Comparison of ENCODE assay signal across 30 mouse cellular contexts in the genomic region with DNA sequence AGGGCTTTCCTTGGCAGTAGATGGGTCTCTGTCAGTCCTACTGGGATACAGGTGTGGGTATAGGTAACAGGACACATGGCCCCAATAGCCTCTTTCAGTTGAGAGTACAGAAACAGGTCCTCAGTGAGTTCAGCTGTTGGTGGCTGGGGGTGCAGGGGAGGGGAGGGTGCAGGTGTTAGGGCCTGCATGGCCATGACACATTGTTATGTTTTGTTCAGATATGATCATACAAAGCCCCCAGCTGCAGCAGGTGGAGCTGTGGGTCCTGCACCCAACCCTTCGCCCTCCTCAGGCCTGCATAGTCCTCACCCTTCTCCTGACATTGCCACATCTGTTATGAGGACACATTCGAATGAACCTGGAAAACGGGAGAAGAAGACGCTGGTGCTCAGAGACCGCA. TPM values are rescaled to one million over a fixed set of nuclear protein-coding genes. Genes with fewer than 3 reads are reported as not detected.
"Had no signal": no experiment of that assay in that cellular context is flagged by ENCODE, and none has a peak within 500 bp of the region (broad histone marks: within the 10 kb centered on the region; RNA-seq: fewer than 3 reads in every experiment).

No protein-coding gene starts in this region.

- DNase-seq: forebrain, postnatal 0 days; gastrocnemius, postnatal 14 days; gastrocnemius, postnatal 36 days; heart, adult 11 months; heart, adult 2 months; kidney, adult 11 months; kidney, adult 2 months; kidney, postnatal 14 days; kidney, postnatal 36 days; layer of hippocampus, adult 9-11 months; layer of hippocampus, postnatal 36 days; left cerebral cortex, postnatal 4 days had no signal

- H3K27me3 ChIP-seq: forebrain, embryonic 15.5 days; heart, embryonic 13.5 days; heart, embryonic 15.5 days; hindbrain, embryonic 13.5 days; hindbrain, embryonic 15.5 days; limb, embryonic 12.5 days had no signal

- H3K4me1 ChIP-seq: forebrain, embryonic 15.5 days; heart, embryonic 15.5 days; limb, embryonic 12.5 days had no signal

- H3K9ac ChIP-seq: forebrain, embryonic 15.5 days; forebrain, postnatal 0 days; heart, embryonic 13.5 days; heart, embryonic 15.5 days; hindbrain, embryonic 13.5 days; hindbrain, embryonic 15.5 days; limb, embryonic 12.5 days had no signal

- H3K4me3 ChIP-seq: forebrain, embryonic 15.5 days; heart, adult 2 months; heart, embryonic 13.5 days; heart, embryonic 15.5 days; hindbrain, embryonic 13.5 days; hindbrain, embryonic 15.5 days; limb, embryonic 12.5 days had no signal

- H3K27ac ChIP-seq: forebrain, embryonic 15.5 days; heart, adult 2 months; heart, embryonic 13.5 days; heart, embryonic 15.5 days; hindbrain, embryonic 13.5 days; hindbrain, embryonic 15.5 days; hindbrain, postnatal 0 days; limb, embryonic 12.5 days had no signal

- H3K4me2 ChIP-seq: forebrain, embryonic 15.5 days; heart, embryonic 11.5 days; heart, embryonic 13.5 days; heart, embryonic 15.5 days; hindbrain, embryonic 13.5 days; hindbrain, embryonic 15.5 days; limb, embryonic 12.5 days had no signal

- ATAC-seq: forebrain, embryonic 15.5 days; forebrain, postnatal 0 days; hindbrain, postnatal 0 days; intestine, embryonic 16.5 days had no signal

- H3K9me3 ChIP-seq: forebrain, embryonic 15.5 days; heart, embryonic 13.5 days; heart, embryonic 15.5 days; hindbrain, embryonic 13.5 days; hindbrain, embryonic 15.5 days; limb, embryonic 12.5 days had no signal

RNA-seq across cellular contexts. Expression of a gene that starts 17.9 kb away (rescaled TPM):
- total RNA-seq: gastrocnemius, adult 8-10 months; hematopoietic stem cell, adult 5-6 weeks; hindbrain, postnatal 0 days; layer of hippocampus, adult 18-20 months; layer of hippocampus, adult 8-10 months; layer of hippocampus, postnatal 14 days; layer of hippocampus, postnatal 36 days; left cerebral cortex, adult 18-20 months; left cerebral cortex, adult 8-10 months; left cerebral cortex, postnatal 10 days; left cerebral cortex, postnatal 25 days; left cerebral cortex, postnatal 4 days had no signal
